Mouse (Mus musculus) CH12.LX (cell line): Measurements from ENCODE around the gene Wdfy4. TPM values are rescaled to one million over a fixed set of nuclear protein-coding genes. Genes with fewer than 3 reads are reported as not detected.

ENCODE experiments used
- DNase-seq: peaks from one replicate; pipeline ENCODE4 v3.0.0-alpha.2; 2013; ENCODE audit errors: extremely low read depth
- H3K27ac ChIP-seq: 2 replicates; pipeline ENCODE4 v1.5.1; 2012; ENCODE audit warnings: low read depth, mild to moderate bottlenecking, control low read depth, moderate library complexity; ENCODE audit not compliant: insufficient read depth
- H3K27me3 ChIP-seq: replicated peaks from 2 replicates; pipeline ENCODE3; 2012; ENCODE audit warnings: inconsistent platforms
- H3K36me3 ChIP-seq, 2 experiments: replicated peaks in 1 of 2; 2 replicates each; pipeline versions ENCODE3 to v1.6.1; 2012; ENCODE audit warnings: inconsistent platforms in 1 of 2, low read length in 1 of 2, mild to moderate bottlenecking in 1 of 2, mixed read lengths in 1 of 2, moderate library complexity in 1 of 2; ENCODE audit not compliant: control insufficient read depth in 1 of 2, insufficient read depth in 1 of 2
- H3K4me1 ChIP-seq, 2 experiments: 2 replicates each; pipeline ENCODE4 v1.6.1; 2012; ENCODE audit warnings: inconsistent platforms in 1 of 2, moderate library complexity in 1 of 2; ENCODE audit not compliant: insufficient read depth in 2 of 2, control insufficient read depth in 1 of 2
- H3K4me2 ChIP-seq: 2 replicates; pipeline ENCODE4 v1.6.1; 2012; ENCODE audit warnings: low read depth, mild to moderate bottlenecking, control low read depth; ENCODE audit not compliant: poor library complexity, insufficient read depth, severe bottlenecking
- H3K4me3 ChIP-seq, 3 experiments: fragments of 150-350 bp in 1 of 3; sonication (generic) in 1 of 3; replicated peaks in 1 of 3; 2 replicates each; pipeline versions ENCODE3 to v1.5.1; 2011 to 2012; ENCODE audit warnings: low read depth in 2 of 3, low read length in 2 of 3, mild to moderate bottlenecking in 2 of 3, moderate library complexity in 2 of 3, control low read depth in 1 of 3, improper control_type of control experiment in 1 of 3, inconsistent platforms in 1 of 3, mixed read lengths in 1 of 3; ENCODE audit not compliant: poor library complexity in 1 of 3
- H3K79me2 ChIP-seq: replicated peaks from 2 replicates; pipeline ENCODE4 v1.6.1; 2012; ENCODE audit warnings: mild to moderate bottlenecking, moderate library complexity; ENCODE audit not compliant: control insufficient read depth, poor library complexity, insufficient read depth, severe bottlenecking; ENCODE audit errors: extremely low read depth
- H3K9ac ChIP-seq: 2 replicates; pipeline ENCODE4 v1.6.1; 2012; ENCODE audit warnings: low read depth, mild to moderate bottlenecking, control low read depth, moderate library complexity; ENCODE audit not compliant: insufficient read depth
- H3K9me3 ChIP-seq: replicated peaks from 2 replicates; pipeline ENCODE3; 2012; ENCODE audit warnings: low read length, inconsistent platforms, mixed read lengths
- CHD1 ChIP-seq: IDR thresholded peaks from 2 replicates; pipeline ENCODE4 v1.6.1; 2012; ENCODE audit warnings: low read depth, low read length, improper control_type of control experiment, inconsistent platforms
- E2F4 ChIP-seq: IDR thresholded peaks from 2 replicates; pipeline ENCODE4 v1.6.1; 2011; ENCODE audit warnings: low read depth, low read length, improper control_type of control experiment; ENCODE audit not compliant: insufficient replicate concordance
- ELF1 ChIP-seq: IDR thresholded peaks from 2 replicates; pipeline ENCODE4 v1.6.1; 2014; ENCODE audit warnings: low read depth, mild to moderate bottlenecking, inconsistent platforms, low read length, improper control_type of control experiment
- EP300 ChIP-seq: IDR thresholded peaks from 2 replicates; pipeline ENCODE4 v1.6.1; 2011; ENCODE audit warnings: low read length, improper control_type of control experiment
- ETS1 ChIP-seq: conservative IDR thresholded peaks from 2 replicates; pipeline ENCODE4 v1.6.1; 2012; ENCODE audit warnings: low read depth, mild to moderate bottlenecking, inconsistent platforms, low read length, improper control_type of control experiment, moderate library complexity
- HCFC1 ChIP-seq: IDR thresholded peaks from 2 replicates; pipeline ENCODE4 v1.6.1; 2012; ENCODE audit warnings: low read depth, mild to moderate bottlenecking, inconsistent platforms, low read length, improper control_type of control experiment
- IRF4 ChIP-seq: IDR thresholded peaks from 2 replicates; pipeline ENCODE4 v1.6.1; 2014; ENCODE audit warnings: low read depth, mild to moderate bottlenecking, inconsistent platforms, low read length, improper control_type of control experiment
- JUN ChIP-seq: IDR thresholded peaks from 2 replicates; pipeline ENCODE4 v1.6.1; 2011; ENCODE audit warnings: low read depth, mild to moderate bottlenecking, low read length, improper control_type of control experiment, moderate library complexity; ENCODE audit not compliant: insufficient read depth
- MAFK ChIP-seq: IDR thresholded peaks from 2 replicates; pipeline ENCODE4 v1.6.1; 2011; ENCODE audit warnings: low read length, improper control_type of control experiment; ENCODE audit not compliant: insufficient replicate concordance
- MEF2A ChIP-seq: IDR thresholded peaks from 2 replicates; pipeline ENCODE4 v1.6.1; 2014; ENCODE audit warnings: low read depth, mild to moderate bottlenecking, inconsistent platforms, low read length, improper control_type of control experiment, borderline replicate concordance
- MXI1 ChIP-seq: IDR thresholded peaks from 2 replicates; pipeline ENCODE4 v1.6.1; 2011; ENCODE audit warnings: mild to moderate bottlenecking, low read depth, low read length, improper control_type of control experiment
- NELFE ChIP-seq: IDR thresholded peaks from 2 replicates; pipeline ENCODE4 v1.6.1; 2011; ENCODE audit warnings: low read depth, low read length, improper control_type of control experiment
- NRF1 ChIP-seq: IDR thresholded peaks from 2 replicates; pipeline ENCODE4 v1.6.1; 2014; ENCODE audit warnings: low read depth, mild to moderate bottlenecking, inconsistent platforms, low read length, improper control_type of control experiment, moderate library complexity
- POLR2A ChIP-seq: IDR thresholded peaks from 2 replicates; pipeline ENCODE4 v1.6.1; 2011; ENCODE audit warnings: low read depth, mild to moderate bottlenecking, improper control_type of control experiment, low read length
- POLR2AphosphoS2 ChIP-seq: IDR thresholded peaks from 2 replicates; pipeline ENCODE4 v1.6.1; 2011; ENCODE audit warnings: low read depth, low read length, improper control_type of control experiment
- RAD21 ChIP-seq: IDR thresholded peaks from 2 replicates; pipeline ENCODE4 v1.6.1; 2011; ENCODE audit warnings: low read depth, mild to moderate bottlenecking, low read length, improper control_type of control experiment, moderate library complexity
- RCOR1 ChIP-seq: conservative IDR thresholded peaks from 2 replicates; pipeline ENCODE4 v1.6.1; 2012; ENCODE audit warnings: low read depth, mild to moderate bottlenecking, inconsistent platforms, low read length, improper control_type of control experiment
- SIN3A ChIP-seq: IDR thresholded peaks from 2 replicates; pipeline ENCODE4 v1.6.1; 2012; ENCODE audit warnings: low read length, improper control_type of control experiment, inconsistent platforms
- SMC3 ChIP-seq: IDR thresholded peaks from 2 replicates; pipeline ENCODE4 v1.6.1; 2011; ENCODE audit warnings: low read depth, low read length, improper control_type of control experiment
- TBP ChIP-seq: conservative IDR thresholded peaks from 2 replicates; pipeline ENCODE4 v1.6.1; 2011; ENCODE audit warnings: low read depth, low read length, improper control_type of control experiment
- TCF12 ChIP-seq: IDR thresholded peaks from 2 replicates; pipeline ENCODE4 v1.6.1; 2014; ENCODE audit warnings: low read depth, mild to moderate bottlenecking, inconsistent platforms, low read length, improper control_type of control experiment
- UBTF ChIP-seq: IDR thresholded peaks from 2 replicates; pipeline ENCODE4 v1.6.1; 2012; ENCODE audit warnings: low read depth, mild to moderate bottlenecking, inconsistent platforms, low read length, improper control_type of control experiment, moderate library complexity
- USF2 ChIP-seq: conservative IDR thresholded peaks from 2 replicates; pipeline ENCODE4 v1.6.1; 2011; ENCODE audit warnings: low read depth, low read length, improper control_type of control experiment
- ZKSCAN1 ChIP-seq: IDR thresholded peaks from 2 replicates; pipeline ENCODE4 v1.6.1; 2012; ENCODE audit warnings: low read depth, inconsistent platforms, low read length, improper control_type of control experiment, borderline replicate concordance
- ZMIZ1 ChIP-seq: IDR thresholded peaks from 2 replicates; pipeline ENCODE4 v1.6.1; 2012; ENCODE audit warnings: low read depth, mild to moderate bottlenecking, inconsistent platforms, low read length, improper control_type of control experiment
- ZNF384 ChIP-seq: IDR thresholded peaks from 2 replicates; pipeline ENCODE4 v1.6.1; 2012; ENCODE audit warnings: low read depth, low read length, improper control_type of control experiment, inconsistent platforms
- dilution Hi-C: fragments of 300-500 bp; cut with MboI; formaldehyde crosslinking; loops from 2 replicates; pipeline ENCODE4 v1.14.3; 2020; ENCODE audit warnings: low sequenced_read_pairs; ENCODE audit not compliant: extremely low pct_unique_long_range_greater_than_20kb, extremely low pct_ligation_motif_present
- in situ Hi-C: fragments of 300-500 bp; cut with MboI; formaldehyde crosslinking; loops from 3 replicates; pipeline ENCODE4 v1.14.3; 2019; ENCODE audit warnings: low sequenced_read_pairs, low pct_ligation_motif_present, low pct_unique_long_range_greater_than_20kb, mixed read lengths
- polyA plus RNA-seq: library from polyadenylated mRNA; unstranded; fragments of >175 nt; gene quantifications from 2 replicates; pipeline ENCODE4 v1.2.1, GENCODE M21; 2012; ENCODE audit warnings: low read depth; ENCODE audit not compliant: insufficient read length
- total RNA-seq, 2 experiments: library from RNA; depleted of rRNA; stranded (reverse); fragments of 300-350 nt in 1 of 2; fragments of >200 nt in 1 of 2; gene quantifications; 2 replicates each; pipeline ENCODE4 v1.2.3; 2012 to 2014

Wdfy4 gene
- total and polyA plus RNA-seq, 3 experiments, result 56.0 to 140 (median 115) TPM

DNA sequence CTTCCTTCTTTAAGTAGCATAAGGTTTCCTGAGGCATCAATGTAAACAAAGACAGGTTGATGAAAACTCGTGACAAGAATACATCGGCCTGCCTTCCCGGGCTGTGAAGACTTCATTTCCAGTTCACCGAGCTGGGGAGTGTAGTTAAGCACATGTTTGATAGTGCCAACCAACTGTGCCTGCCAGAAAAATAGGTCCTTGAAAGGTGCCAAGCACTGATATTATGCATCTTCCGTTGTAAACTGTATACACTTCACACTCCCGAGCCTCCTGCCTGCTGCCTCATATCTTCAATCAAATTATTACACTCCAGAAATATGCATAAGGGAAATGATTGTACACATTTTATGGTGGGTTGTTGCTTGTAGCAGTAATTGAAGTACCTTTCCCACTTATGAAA is 251.2 kb downstream of the Wdfy4 start:
- Histone ChIP-seq H3K27me3 (peaks cover 6% of the 10 kb centered on the region), H3K4me2 (no peak overlapping the region), H3K27ac (no peak overlapping the region), H3K9ac (no peak overlapping the region), H3K9me3 (no peaks in the 10 kb centered on the region), H3K4me1 (peaks cover 0 to 15% of the 10 kb centered on the region in 2 experiments; a peak in 3 of 4 replicates), H3K79me2 (no peaks in the 10 kb centered on the region), H3K36me3 (no peaks in the 10 kb centered on the region), H3K4me3 (no peak overlapping the region)
- in situ Hi-C loops, result loop anchor here (25.0 kb wide), 2 partner anchors 172 to 322 kb away; no protein-coding TSS in a partner anchor
- no peak for TF ChIP-seq SIN3A
- TF ChIP-seq JUN, result no peak
- TF ChIP-seq USF2, result no peak
- no peak for TF ChIP-seq RCOR1
- no peak for TF ChIP-seq ZMIZ1
- TF ChIP-seq RAD21, result no peak
- no peak for TF ChIP-seq E2F4
- TF ChIP-seq TCF12, result no peak
- TF ChIP-seq ETS1, result no peak
- TF ChIP-seq UBTF, result no peak
- no peak for TF ChIP-seq ZNF384
- TF ChIP-seq MXI1, result no peak
- no peak for TF ChIP-seq NRF1
- no peak for TF ChIP-seq NELFE
- TF ChIP-seq MAFK, result no peak
- no peak for TF ChIP-seq HCFC1
- no peak for TF ChIP-seq SMC3
- no peak for TF ChIP-seq POLR2A
- TF ChIP-seq ELF1, result no peak
- dilution Hi-C loops, result no loop called here
- DNase-seq, result no peak

- H3K27ac ChIP-seq, result no peak overlapping the region
- H3K4me1 ChIP-seq, result peaks cover 0 to 15% of the 10 kb centered on the region in 2 experiments; a peak in 3 of 4 replicates
- H3K9me3 ChIP-seq, result no peaks in the 10 kb centered on the region
- H3K4me3 ChIP-seq, result no peak overlapping the region
- no peaks in the 10 kb centered on the region for H3K79me2 ChIP-seq
- H3K36me3 ChIP-seq, result no peaks in the 10 kb centered on the region
- peaks cover 4% of the 10 kb centered on the region for H3K27me3 ChIP-seq
- no peak for DNase-seq
- in situ Hi-C loops, result loop anchor here (25.0 kb wide), 2 partner anchors 170 to 320 kb away; no protein-coding TSS in a partner anchor
- H3K9ac ChIP-seq, result no peak overlapping the region
- no peak overlapping the region for H3K4me2 ChIP-seq
- TF ChIP-seq ZKSCAN1 (no peak), RAD21 (no peak), CHD1 (no peak), SIN3A (no peak), MEF2A (no peak), MXI1 (no peak), IRF4 (no peak), POLR2AphosphoS2 (no peak), EP300 (no peak), TBP (no peak), SMC3 (no peak), NELFE (no peak)
- dilution Hi-C loops, result no loop called here
These were observed 253.1 kb downstream of the Wdfy4 start for GRCm38 (mm10) chr14:32932220-32932619.
